Mouse (Mus musculus) adipose tissue, adult 10 weeks (tissue): ENCODE measurements around the gene Ptprt. TPM values are rescaled to one million over a fixed set of nuclear protein-coding genes. Genes with fewer than 3 reads are reported as not detected.

Experiments
- polyA plus RNA-seq: library from polyadenylated mRNA; stranded (reverse); fragments of 350-450 nt; fragmentation: Illumina TruSeq; extraction: RNeasy Lipid Tissue Mini Kit (QIAGEN cat#74804); gene quantifications from one replicate; pipeline ENCODE4 v1.2.3, GENCODE M21; 2014; ENCODE audit warnings: low read depth, low replicate concordance

The Ptprt gene
- 1.8 TPM for polyA plus RNA-seq

DNA sequence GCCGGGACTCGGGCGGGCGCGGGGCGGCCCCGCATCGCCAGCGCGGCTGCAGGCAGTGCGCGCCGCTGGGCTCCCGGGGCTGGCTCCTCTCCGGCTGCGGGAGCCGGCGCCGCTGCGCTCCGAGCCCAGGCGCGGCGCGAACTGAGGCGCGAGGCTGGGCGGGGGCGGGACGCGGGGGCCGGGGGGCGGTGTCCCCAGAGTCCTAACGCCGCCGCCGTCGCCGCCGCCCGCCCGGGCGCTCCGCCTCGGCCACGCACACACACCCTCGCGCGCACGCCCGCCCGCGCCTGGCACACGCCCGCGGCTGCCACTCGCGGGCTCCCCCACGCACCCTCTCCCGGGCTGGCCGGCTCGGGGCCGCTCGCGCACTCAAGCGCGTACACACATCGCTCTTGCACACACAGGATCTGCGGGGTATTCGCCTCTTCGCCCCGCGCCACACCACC is at the start of gene Ptprt:
Gene Ptprt (minus strand): TSS at position 207 of the 446 bp plus-strand sequence.

